Mouse (Mus musculus) left cerebral cortex, postnatal 25 days (tissue): ENCODE measurements around the gene Bcl9. TPM values are rescaled to one million over a fixed set of nuclear protein-coding genes. Genes with fewer than 3 reads are reported as not detected.

ENCODE experiments used
- DNase-seq, 2 experiments: peaks; one replicate each; pipeline ENCODE4 v3.0.0; 2022; ENCODE audit warnings: low spot score in 2 of 2, mixed read lengths in 1 of 2
- intact Hi-C: fragments of 180-260 bp; cut with DNase I; formaldehyde crosslinking; loops from one replicate; pipeline ENCODE4 v1.15.1; 2025
- total RNA-seq, 2 experiments: library from RNA; stranded (reverse); gene quantifications; 2 replicates each; pipeline ENCODE4 v1.2.3; 2021

Gene Bcl9
- total RNA-seq, 2 experiments from 2014 or later = 46.0 to 53.5 TPM

- DNase-seq = no peak
- intact Hi-C loops = loop anchor here (5.0 kb wide), 1 partner anchor 222 kb away; no protein-coding TSS in a partner anchor
These were observed 2.2 kb upstream of the Bcl9 start for GRCm38 (mm10) chr3:97299885-97300284.

- intact Hi-C loops = loop anchor here (5.0 kb wide), 1 partner anchor 223 kb away; no protein-coding TSS in a partner anchor
- DNase-seq = no peak
These were observed 1.2 kb upstream of the Bcl9 start for GRCm38 (mm10) chr3:97298856-97299465.

DNA sequence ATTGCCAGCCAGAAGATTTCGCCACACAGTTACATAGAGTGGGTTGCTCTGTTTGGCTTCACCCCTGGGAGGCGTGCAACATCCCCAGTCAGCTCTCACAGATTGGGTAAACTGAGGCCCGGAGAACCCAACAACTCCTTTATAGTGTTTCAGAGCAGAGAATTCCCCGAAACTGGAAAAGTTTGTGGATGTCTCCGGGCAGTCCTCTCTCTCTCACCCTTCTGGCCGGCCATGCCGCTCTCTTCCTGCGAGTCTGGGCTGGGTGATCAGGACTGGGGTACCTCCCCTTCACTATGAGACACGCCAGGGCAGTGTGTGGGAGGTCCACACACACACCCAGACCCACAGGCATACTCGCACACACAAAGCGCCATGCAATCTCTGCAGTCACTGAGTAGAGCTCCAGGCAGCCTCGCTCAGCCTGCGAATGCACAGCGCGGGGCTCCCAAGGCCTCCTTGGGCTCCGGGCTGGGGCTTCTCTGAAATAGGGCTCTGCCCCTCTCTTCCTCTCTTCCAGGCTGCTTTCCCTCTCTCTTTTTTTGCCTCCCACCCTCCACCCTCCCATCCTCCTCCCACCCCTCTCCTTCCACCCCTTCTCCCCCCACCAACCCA lies 670 bp downstream of the Bcl9 start:
- intact Hi-C loops = loop anchor here (1.0 to 5.0 kb wide), 2 partner anchors 70 to 225 kb away; no protein-coding TSS in a partner anchor
- DNase-seq = peak; percentile 64 to 65

- intact Hi-C loops = no loop called here
- peak in 1 of 2 experiments; percentile 45 for DNase-seq
These were observed 3.4 kb downstream of the Bcl9 start for GRCm38 (mm10) chr3:97294334-97294733.

DNA sequence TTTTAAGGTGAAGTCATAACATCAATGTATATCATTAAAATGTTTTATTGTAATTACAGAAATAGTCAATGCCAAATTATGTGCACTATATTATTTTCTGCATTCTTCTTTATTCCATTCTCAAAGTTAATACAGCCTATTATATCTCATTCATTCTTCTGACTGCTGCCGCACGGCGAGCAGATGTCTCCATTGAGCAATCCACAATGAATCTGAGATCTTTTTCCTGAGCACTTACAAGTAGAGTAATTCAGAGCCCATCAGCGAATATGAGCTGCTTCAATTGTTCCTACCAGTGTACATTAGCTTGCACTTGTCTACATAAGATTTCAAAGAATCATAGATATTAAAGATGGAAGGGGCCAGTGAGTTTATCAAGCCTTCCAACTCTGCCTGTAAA lies 12.8 kb downstream of the Bcl9 start:
- no peak for DNase-seq
- intact Hi-C loops = no loop called here

DNA sequence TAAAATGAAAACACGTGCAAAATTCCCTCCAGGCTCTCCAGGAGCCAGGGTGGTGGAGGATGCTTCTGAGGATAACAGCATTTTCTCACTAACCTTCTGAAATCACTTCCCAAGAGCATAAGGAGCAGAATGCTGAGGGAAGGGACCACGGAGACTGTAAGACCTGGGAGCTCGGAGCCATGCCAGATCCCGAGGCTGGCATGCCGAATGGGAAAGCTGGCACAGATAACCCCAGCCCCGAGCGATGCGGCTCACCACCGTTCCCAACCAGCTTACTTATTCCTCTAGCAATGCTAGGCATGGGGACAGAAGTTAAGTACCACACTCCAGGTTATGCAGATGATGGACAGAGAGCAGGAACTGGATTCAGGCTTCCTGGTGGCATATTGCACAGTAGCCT lies 13.7 kb downstream of the Bcl9 start:
- peak in 1 of 2 experiments; percentile 6 for DNase-seq
- intact Hi-C loops = no loop called here

DNA sequence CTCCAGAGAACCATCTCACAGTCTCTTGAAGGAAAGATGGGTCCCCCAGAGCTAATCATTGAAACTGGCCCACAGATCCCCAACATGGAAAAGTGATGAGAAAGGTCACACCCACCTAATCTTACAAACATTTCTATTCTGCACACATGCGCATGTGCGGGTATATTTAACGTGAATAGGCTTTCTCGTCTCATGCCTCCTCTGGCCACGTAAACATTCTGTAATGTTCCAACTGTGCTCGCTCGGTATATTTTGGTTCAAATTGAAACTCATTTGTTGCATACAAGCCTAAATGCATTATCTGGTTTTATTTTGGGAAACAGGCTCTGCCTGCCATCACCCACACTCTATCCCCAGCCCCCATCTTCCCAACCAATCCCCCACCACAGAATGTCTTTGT lies 16.3 kb downstream of the Bcl9 start:
- no peak for DNase-seq
- intact Hi-C loops = no loop called here

DNA sequence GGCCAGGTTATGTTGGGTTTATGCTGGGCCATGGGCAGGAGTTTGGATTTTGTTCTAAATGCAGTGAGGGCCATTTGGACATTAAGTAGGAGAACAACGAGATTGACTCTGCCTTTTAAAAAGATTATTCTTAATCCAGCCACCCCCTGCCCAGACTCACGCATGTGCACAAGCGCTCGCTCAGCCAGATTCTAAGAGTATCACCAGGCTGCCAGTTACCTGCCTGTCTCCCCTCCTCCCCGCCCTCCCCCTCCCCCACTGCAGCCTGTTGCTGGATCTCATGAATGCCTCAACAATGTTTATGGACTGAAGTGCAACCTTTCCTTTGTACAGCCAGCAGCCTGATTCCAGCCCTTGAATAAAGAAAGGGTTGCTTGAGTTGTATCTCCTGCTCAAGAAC lies 22.0 kb downstream of the Bcl9 start:
- intact Hi-C loops = no loop called here
- DNase-seq = no peak

GRCm38 (mm10) chr3:97274516-97275230 lies 23.0 kb downstream of the Bcl9 start:
- DNase-seq = no peak
- intact Hi-C loops = no loop called here

GRCm38 (mm10) chr3:97273876-97274275 lies 23.8 kb downstream of the Bcl9 start:
- DNase-seq = no peak
- intact Hi-C loops = no loop called here

DNA sequence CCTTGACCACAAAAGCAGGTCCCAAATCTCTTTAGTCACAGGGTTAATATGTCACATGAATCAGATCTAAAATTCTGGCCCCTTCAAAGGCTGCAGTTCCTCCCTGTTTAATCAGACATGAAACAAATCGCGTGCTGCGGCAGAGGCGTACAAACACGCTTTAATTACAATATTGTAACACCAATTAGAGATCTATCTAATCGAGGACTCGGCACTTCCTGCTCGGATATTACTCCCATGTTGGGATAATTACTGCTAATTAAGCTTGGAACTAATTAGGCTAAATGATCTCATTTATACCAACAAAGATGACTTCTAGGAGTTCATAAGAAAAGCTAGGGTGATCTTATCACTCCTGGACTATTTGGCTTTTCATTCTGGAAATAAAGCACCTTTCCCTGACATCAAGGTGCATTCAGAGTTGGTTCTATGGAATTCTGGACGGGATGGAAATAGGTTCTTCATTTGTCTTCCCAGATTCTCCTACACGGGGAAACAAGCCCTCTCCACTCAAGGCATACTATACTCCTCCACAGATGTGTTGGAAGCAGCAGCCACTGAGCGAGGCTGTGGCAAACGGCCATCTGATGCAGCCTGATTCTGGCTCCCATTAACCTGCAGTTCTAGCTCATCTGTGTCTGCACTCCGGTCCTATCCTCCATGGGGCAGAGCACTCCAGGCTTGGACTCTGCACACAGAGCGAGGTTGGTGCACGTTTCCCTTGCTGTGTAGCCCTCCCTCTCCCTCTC lies 31.9 kb downstream of the Bcl9 start:
- no peak for DNase-seq
- intact Hi-C loops = no loop called here

- intact Hi-C loops = no loop called here
These were observed 35.5 kb downstream of the Bcl9 start for GRCm38 (mm10) chr3:97262235-97262634.

DNA sequence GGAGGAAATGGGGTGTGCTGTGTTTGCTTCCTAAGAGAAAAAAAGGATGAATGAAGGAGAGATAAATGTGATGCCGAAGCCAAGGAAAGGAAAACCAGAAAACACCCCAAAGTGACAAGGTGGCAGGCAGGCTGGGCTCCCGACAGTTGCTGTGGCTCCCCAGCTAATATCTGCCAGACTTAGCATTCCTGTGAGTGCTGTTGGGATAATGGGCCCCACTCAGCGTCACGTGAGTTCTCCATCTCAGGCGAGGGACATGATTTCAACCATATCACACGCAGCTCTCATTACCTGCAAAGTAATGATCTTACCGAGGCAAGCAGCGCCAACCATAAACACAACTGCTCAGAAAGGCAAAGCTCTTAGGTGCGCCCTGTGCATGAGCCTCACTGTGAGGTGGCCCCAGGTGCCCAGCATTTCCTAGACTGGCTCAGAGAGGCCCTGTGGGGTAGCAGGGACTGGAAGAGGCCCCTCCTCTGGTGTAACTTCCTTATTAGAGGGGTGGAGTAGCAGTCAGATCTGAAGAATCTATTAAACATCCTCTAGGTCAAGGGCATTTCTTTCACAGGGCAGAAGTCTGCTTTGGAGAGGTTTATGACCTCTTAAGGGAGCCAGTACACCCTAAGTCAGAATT lies 41.9 kb downstream of the Bcl9 start:
- no peak for DNase-seq
- intact Hi-C loops = no loop called here

More at GRCm38 (mm10) chr3:97262235-97262634, 35.5 kb downstream of the Bcl9 start:
- DNase-seq = no peak

GRCm38 (mm10) chr3:97254861-97255465 lies 42.8 kb downstream of the Bcl9 start:
- intact Hi-C loops = no loop called here
- DNase-seq = no peak

- DNase-seq = no peak
- intact Hi-C loops = no loop called here
These were observed 43.7 kb downstream of the Bcl9 start for GRCm38 (mm10) chr3:97253823-97254600.

- no peak for DNase-seq
- intact Hi-C loops = no loop called here
These were observed 44.8 kb downstream of the Bcl9 start for GRCm38 (mm10) chr3:97252896-97253295.

DNA sequence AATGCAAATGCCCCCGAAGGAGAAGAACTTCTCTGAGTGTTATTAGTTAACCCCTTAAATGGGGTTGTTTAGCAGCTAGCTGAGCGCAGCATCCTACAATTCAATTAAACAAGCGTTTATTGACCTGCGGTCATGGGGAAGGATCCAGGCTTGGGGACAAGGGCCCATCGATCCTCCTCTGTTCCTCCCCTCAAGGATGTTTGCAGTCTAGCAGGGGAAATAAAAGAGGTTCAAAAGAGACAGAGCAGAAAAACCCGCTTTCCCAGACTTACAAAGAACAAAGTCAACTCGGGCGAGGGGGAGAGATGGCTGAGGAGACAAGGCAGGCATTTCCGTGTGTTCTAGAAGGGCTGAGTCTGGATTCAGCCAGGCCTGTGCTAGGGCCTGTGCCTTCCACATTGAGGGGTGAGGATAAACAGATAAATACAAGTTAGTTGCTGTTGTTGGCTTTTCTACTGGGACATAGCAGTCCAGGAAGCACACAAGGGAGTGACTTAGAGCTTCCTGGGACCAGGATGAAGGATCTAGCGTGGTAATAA lies 55.0 kb downstream of the Bcl9 start:
- intact Hi-C loops = no loop called here
- no peak for DNase-seq

DNA sequence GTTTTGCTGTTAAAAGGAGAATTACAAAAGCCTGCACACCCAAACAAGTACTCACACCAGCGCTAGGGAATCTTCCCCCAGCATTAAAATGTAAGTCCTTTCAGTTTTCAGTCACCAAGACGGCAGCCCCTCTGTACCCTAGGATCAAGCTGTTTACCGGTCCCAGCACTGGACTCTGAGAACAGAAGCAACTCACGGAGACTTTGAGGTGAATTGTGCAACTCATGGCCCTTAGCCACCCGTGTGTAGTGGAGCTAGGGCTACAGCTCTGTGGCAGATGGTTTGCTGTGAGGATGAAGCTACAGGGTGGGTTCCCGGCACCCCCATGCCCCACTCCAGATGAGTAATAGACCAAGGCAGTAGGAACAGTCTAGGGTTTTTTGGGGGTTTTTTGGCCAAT lies 55.9 kb downstream of the Bcl9 start:
- intact Hi-C loops = no loop called here
- DNase-seq = no peak
